Mouse (Mus musculus): ENCODE measurements at regions not wholly inside any gene's neighbourhood (a gene's known extent, or its start where the extent isn't known, plus 50 kb on each side); places are given as distances from the start of the nearest gene placed in this dataset.

- TF ChIP-seq CTCF (IDR thresholded peaks at IDR 0.05; ENCODE audit: insufficient read depth, low read depth, low read length) (no peak), POLR2A (IDR thresholded peaks at IDR 0.05; ENCODE audit: insufficient read depth, low read depth, low read length) (no peak)
These were observed 187.6 kb upstream of the Prdm1 start for GRCm38 (mm10) chr10:44715902-44716301.
